Mouse (Mus musculus): ENCODE measurements around the gene Prss43. TPM values are rescaled to one million over a fixed set of nuclear protein-coding genes. Genes with fewer than 3 reads are reported as not detected.

Prss43 gene
- polyA plus RNA-seq, 1 experiment from 2014 or later: not detected

- Histone ChIP-seq H3K9me3 (replicated peaks; ENCODE audit: low read length) (no peaks in the 10 kb centered on the region), H3K9ac (ENCODE audit: low read depth, low read length) (peak overlapping the region; percentile 44; the same call in 1 of the 2 replicates), H3K4me3 (replicated peaks; ENCODE audit: low read depth, low read length) (peak overlapping the region; percentile 21), H3K36me3 (ENCODE audit: insufficient read depth, low read length) (no peaks in the 10 kb centered on the region), H3K27me3 (ENCODE audit: insufficient read depth, low read length) (no peaks in the 10 kb centered on the region), H3K4me2 (ENCODE audit: low read length) (peak overlapping the region; percentile 51), H3K4me1 (replicated peaks; ENCODE audit: insufficient read depth, low read length) (0 out of 2 replicates have a peak, but pooled peaks cover 6% of the 10 kb centered on the region), H3K27ac (no peak overlapping the region)
- peak; percentile 19; the same call in 1 of the 2 replicates for ATAC-seq (replicated peaks; ENCODE audit: low FRiP score, low read depth)
- TF ChIP-seq CTCF (IDR thresholded peaks at IDR 0.05; ENCODE audit: low read depth): peak; percentile 29; the same call in 1 of the 2 replicates
- DNase-seq (ENCODE audit: low spot score): peak; percentile 68
- WGBS: 9% methylated on average over 40 of the region's 40 CpGs
Measured at GRCm38 (mm10) chr9:110873681-110874659, 47.5 kb downstream of the Prss43 start.

- TF ChIP-seq CTCF (IDR thresholded peaks at IDR 0.05; ENCODE audit: low read depth): no peak
- 17% methylated on average over 3 of the region's 3 CpGs for WGBS
- Histone ChIP-seq H3K36me3 (ENCODE audit: insufficient read depth, low read length) (no peaks in the 10 kb centered on the region), H3K9me3 (replicated peaks; ENCODE audit: low read length) (no peaks in the 10 kb centered on the region), H3K9ac (ENCODE audit: low read depth, low read length) (no peak overlapping the region), H3K27ac (no peak overlapping the region), H3K4me2 (ENCODE audit: low read length) (no peak overlapping the region), H3K27me3 (ENCODE audit: insufficient read depth, low read length) (no peaks in the 10 kb centered on the region), H3K4me1 (replicated peaks; ENCODE audit: insufficient read depth, low read length) (0 out of 2 replicates have a peak, but pooled peaks cover 8% of the 10 kb centered on the region), H3K4me3 (replicated peaks; ENCODE audit: low read depth, low read length) (no peak overlapping the region)
- DNase-seq (ENCODE audit: low spot score) (no peak), ATAC-seq (replicated peaks; ENCODE audit: low FRiP score, low read depth) (no peak)
Measured at GRCm38 (mm10) chr9:110874660-110875191, 48.2 kb downstream of the Prss43 start.

- 46% methylated on average over 5 of the region's 6 CpGs for WGBS
Measured at GRCm38 (mm10) chr9:110875288-110875695, 48.8 kb downstream of the Prss43 start.

GRCm38 (mm10) chr9:110877353-110877752 lies 50.9 kb downstream of the Prss43 start:
- no peak for ATAC-seq (replicated peaks; ENCODE audit: low FRiP score, low read depth)
- TF ChIP-seq CTCF (IDR thresholded peaks at IDR 0.05; ENCODE audit: low read depth): no peak
- no peak overlapping the region for H3K27ac ChIP-seq
- WGBS: 73% methylated on average over 1 of the region's 1 CpGs
- H3K9me3 ChIP-seq (replicated peaks; ENCODE audit: low read length): no peaks in the 10 kb centered on the region
- no peak overlapping the region for H3K4me2 ChIP-seq (ENCODE audit: low read length)
- no peak overlapping the region for H3K4me3 ChIP-seq (replicated peaks; ENCODE audit: low read depth, low read length)
- no peaks in the 10 kb centered on the region for H3K27me3 ChIP-seq (ENCODE audit: insufficient read depth, low read length)
- H3K4me1 ChIP-seq (replicated peaks; ENCODE audit: insufficient read depth, low read length): peaks cover 16% of the 10 kb centered on the region; the same call in 1 of the 2 replicates
- no peak for DNase-seq (ENCODE audit: low spot score)
- H3K9ac ChIP-seq (ENCODE audit: low read depth, low read length): no peak overlapping the region
- H3K36me3 ChIP-seq (ENCODE audit: insufficient read depth, low read length): no peaks in the 10 kb centered on the region

More at GRCm38 (mm10) chr9:110875288-110875695, 48.8 kb downstream of the Prss43 start:
- Histone ChIP-seq H3K4me3 (replicated peaks; ENCODE audit: low read depth, low read length) (no peak overlapping the region), H3K4me2 (ENCODE audit: low read length) (no peak overlapping the region), H3K4me1 (replicated peaks; ENCODE audit: insufficient read depth, low read length) (0 out of 2 replicates have a peak, but pooled peaks cover 11% of the 10 kb centered on the region), H3K9ac (ENCODE audit: low read depth, low read length) (no peak overlapping the region), H3K36me3 (ENCODE audit: insufficient read depth, low read length) (no peaks in the 10 kb centered on the region), H3K27me3 (ENCODE audit: insufficient read depth, low read length) (no peaks in the 10 kb centered on the region), H3K27ac (no peak overlapping the region), H3K9me3 (replicated peaks; ENCODE audit: low read length) (no peaks in the 10 kb centered on the region)
- ATAC-seq (replicated peaks; ENCODE audit: low FRiP score, low read depth): no peak
- no peak for DNase-seq (ENCODE audit: low spot score)
- TF ChIP-seq CTCF (IDR thresholded peaks at IDR 0.05; ENCODE audit: low read depth): no peak

- 84% methylated on average over 5 of the region's 5 CpGs for WGBS
- no peaks in the 10 kb centered on the region for H3K36me3 ChIP-seq (ENCODE audit: insufficient read depth, low read length)
- no peak for ATAC-seq (replicated peaks; ENCODE audit: low FRiP score, low read depth)
- H3K9me3 ChIP-seq (replicated peaks; ENCODE audit: low read length): no peaks in the 10 kb centered on the region
- H3K4me2 ChIP-seq (ENCODE audit: low read length): no peak overlapping the region
- TF ChIP-seq CTCF (IDR thresholded peaks at IDR 0.05; ENCODE audit: low read depth): no peak
- H3K27me3 ChIP-seq (ENCODE audit: insufficient read depth, low read length): no peaks in the 10 kb centered on the region
- H3K9ac ChIP-seq (ENCODE audit: low read depth, low read length): no peak overlapping the region
- H3K27ac ChIP-seq: no peak overlapping the region
- no peak overlapping the region for H3K4me3 ChIP-seq (replicated peaks; ENCODE audit: low read depth, low read length)
- DNase-seq (ENCODE audit: low spot score): no peak
- H3K4me1 ChIP-seq (replicated peaks; ENCODE audit: insufficient read depth, low read length): peaks cover 16% of the 10 kb centered on the region; the same call in 1 of the 2 replicates
Measured at GRCm38 (mm10) chr9:110877888-110878287, 51.4 kb downstream of the Prss43 start.

Measured in kidney, postnatal 0 days (tissue).